ENCODE assay signal across 11 mouse cellular contexts in the genomic region with DNA sequence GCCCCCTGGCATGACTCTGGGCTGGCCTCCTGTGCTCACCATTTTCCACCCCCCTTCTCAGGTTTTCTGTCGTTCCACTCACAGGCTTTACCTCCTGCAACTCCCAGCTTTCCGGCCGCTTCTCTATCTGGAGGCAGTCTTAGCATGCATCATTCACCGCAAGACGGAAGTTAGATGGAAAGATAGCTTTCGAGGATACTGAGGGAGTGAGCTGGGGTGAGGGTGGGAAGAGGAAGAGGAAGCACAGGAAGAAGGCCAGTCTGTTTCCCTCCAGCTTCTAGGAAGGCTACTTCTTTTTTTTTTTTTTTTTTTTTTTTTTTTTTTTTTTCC. TPM values are rescaled to one million over a fixed set of nuclear protein-coding genes. Genes with fewer than 3 reads are reported as not detected.
DNase-seq lines count a peak whose midpoint lies in the region; ATAC-seq and TF ChIP-seq lines count a peak whose summit lies in the region.
"Had no signal": no experiment of that assay in that cellular context is flagged by ENCODE, and none has a peak within 500 bp of the region (broad histone marks: within the 10 kb centered on the region; RNA-seq: fewer than 3 reads in every experiment).

No protein-coding gene starts in this region.

- H3K4me1 ChIP-seq in forebrain, embryonic 10.5 days: peaks cover 31% of the 10 kb centered on the region
- H3K4me1 ChIP-seq in forebrain, embryonic 12.5 days: peaks cover 5% of the 10 kb centered on the region; the same call in 1 of the 2 replicates
- H3K4me1 ChIP-seq in limb, embryonic 15.5 days: peaks cover 29% of the 10 kb centered on the region
- H3K4me1 ChIP-seq in stomach, embryonic 16.5 days (ENCODE audit: control insufficient read depth, insufficient read depth, low read length): 0 out of 2 replicates have a peak, but pooled peaks cover 6% of the 10 kb centered on the region
- H3K4me1 ChIP-seq: liver, embryonic 15.5 days had no signal

- ATAC-seq in forebrain, embryonic 12.5 days (ENCODE audit: low FRiP score): no peak
- no peak for ATAC-seq in limb, embryonic 15.5 days (ENCODE audit: insufficient number of reproducible peaks, low FRiP score, low TSS enrichment, low read depth)
- ATAC-seq in stomach, embryonic 16.5 days (ENCODE audit: insufficient read depth, low FRiP score): no peak

- no peaks in the 10 kb centered on the region for H3K27me3 ChIP-seq in forebrain, embryonic 10.5 days (ENCODE audit: poor library complexity, severe bottlenecking)
- H3K27me3 ChIP-seq in forebrain, embryonic 12.5 days: no peaks in the 10 kb centered on the region
- no peaks in the 10 kb centered on the region for H3K27me3 ChIP-seq in limb, embryonic 15.5 days
- H3K27me3 ChIP-seq in stomach, embryonic 16.5 days (ENCODE audit: control insufficient read depth, insufficient read depth, low read length): no peaks in the 10 kb centered on the region; the same call in 1 of the 2 replicates

- 57% methylated on average over 6 of the region's 6 CpGs for WGBS in forebrain, embryonic 10.5 days
- 64% methylated on average over 6 of the region's 6 CpGs for WGBS in forebrain, embryonic 12.5 days
- 38% methylated on average over 6 of the region's 6 CpGs for WGBS in limb, embryonic 15.5 days
- 44% methylated on average over 6 of the region's 6 CpGs for WGBS in stomach, embryonic 16.5 days

- TF ChIP-seq CTCF in layer of hippocampus, adult 2 months (conservative IDR thresholded peaks at IDR 0.05): no peak

- no peak for DNase-seq in forebrain, embryonic 10.5 days (ENCODE audit: extremely low spot score, low spot score)
- no peak for DNase-seq in layer of hippocampus, adult 2 months (ENCODE audit: low spot score in 2 of 2)
- no peak for DNase-seq in layer of hippocampus, adult 9-10 months (ENCODE audit: low spot score)
- no peak for DNase-seq in ovary, postnatal 10 days (ENCODE audit: low spot score)
- DNase-seq in gastrocnemius, postnatal 10 days: no peak

- H3K4me3 ChIP-seq in forebrain, embryonic 10.5 days: no peak overlapping the region
- H3K4me3 ChIP-seq in forebrain, embryonic 12.5 days (replicated peaks): no peak overlapping the region
- peak overlapping the region; percentile 53 for H3K4me3 ChIP-seq in layer of hippocampus, adult 2 months
- H3K4me3 ChIP-seq in limb, embryonic 15.5 days: peak overlapping the region; percentile 13
- H3K4me3 ChIP-seq in stomach, embryonic 16.5 days (replicated peaks; ENCODE audit: low read length): no peak overlapping the region
- H3K4me3 ChIP-seq: liver, embryonic 15.5 days; myocyte had no signal

- H3K9me3 ChIP-seq in forebrain, embryonic 10.5 days: no peaks in the 10 kb centered on the region
- H3K9me3 ChIP-seq in forebrain, embryonic 12.5 days: no peaks in the 10 kb centered on the region
- H3K9me3 ChIP-seq in limb, embryonic 15.5 days: no peaks in the 10 kb centered on the region
- no peaks in the 10 kb centered on the region for H3K9me3 ChIP-seq in stomach, embryonic 16.5 days (replicated peaks; ENCODE audit: control insufficient read depth, low read length)
- H3K9me3 ChIP-seq: liver, embryonic 15.5 days had no signal

- no peak overlapping the region for H3K9ac ChIP-seq in forebrain, embryonic 12.5 days
- no peak overlapping the region for H3K9ac ChIP-seq in limb, embryonic 15.5 days
- H3K9ac ChIP-seq in stomach, embryonic 16.5 days (ENCODE audit: low read length): peak overlapping the region; percentile 2; the same call in 1 of the 2 replicates
- H3K9ac ChIP-seq: liver, embryonic 15.5 days had no signal

- no peaks in the 10 kb centered on the region for H3K36me3 ChIP-seq in forebrain, embryonic 10.5 days (replicated peaks)
- no peaks in the 10 kb centered on the region for H3K36me3 ChIP-seq in forebrain, embryonic 12.5 days (replicated peaks)
- no peaks in the 10 kb centered on the region for H3K36me3 ChIP-seq in limb, embryonic 15.5 days
- no peaks in the 10 kb centered on the region for H3K36me3 ChIP-seq in stomach, embryonic 16.5 days (ENCODE audit: control insufficient read depth, insufficient read depth, low read length)
- H3K36me3 ChIP-seq: liver, embryonic 15.5 days had no signal

- no peak overlapping the region for H3K4me2 ChIP-seq in forebrain, embryonic 12.5 days
- peak overlapping the region; percentile 15; the same call in 1 of the 2 replicates for H3K4me2 ChIP-seq in limb, embryonic 15.5 days
- H3K4me2 ChIP-seq in stomach, embryonic 16.5 days (ENCODE audit: low read depth, low read length): no peak overlapping the region
- H3K4me2 ChIP-seq: liver, embryonic 15.5 days had no signal

- peak overlapping the region; percentile 80 for H3K27ac ChIP-seq in forebrain, embryonic 10.5 days
- no peak overlapping the region for H3K27ac ChIP-seq in forebrain, embryonic 12.5 days
- H3K27ac ChIP-seq in layer of hippocampus, adult 2 months: peak overlapping the region; percentile 95
- peak overlapping the region; percentile 87 for H3K27ac ChIP-seq in limb, embryonic 15.5 days
- 0 out of 2 replicates have a peak overlapping the region, but pooled peaks have one; percentile 36 for H3K27ac ChIP-seq in stomach, embryonic 16.5 days (ENCODE audit: low read length)
- H3K27ac ChIP-seq: liver, embryonic 15.5 days had no signal

RNA-seq across cellular contexts. Expression of gene Cmtm5, which starts 0.7 kb away (rescaled TPM):
- polyA plus RNA-seq in forebrain, embryonic 10.5 days (2016; fragmentation: Nextera tagmentation; extraction: Ambion mirVana): 0.26 and 0.81 TPM in 2 replicates
- polyA plus RNA-seq in forebrain, embryonic 12.5 days (2016; fragmentation: Nextera tagmentation; extraction: Ambion mirVana): 1.4 and 2.0 TPM in 2 replicates
- 10 to 100 TPM; 66.9 to 78.4 TPM for total RNA-seq in layer of hippocampus, adult 2 months (2021)
- polyA plus RNA-seq in limb, embryonic 15.5 days (2015; fragmentation: Nextera tagmentation; extraction: Ambion mirVana): 12.7 and 12.9 TPM in 2 replicates
- 3.4 and 4.9 TPM in 2 replicates for polyA plus RNA-seq in stomach, embryonic 16.5 days (2015; fragmentation: Nextera tagmentation; extraction: Ambion mirVana)
- total RNA-seq in gastrocnemius, postnatal 10 days (2021): 1 to 10 TPM; 1.6 to 3.3 TPM
- polyA plus RNA-seq: C2C12, myocyte had no signal

RNA-seq across cellular contexts. Expression of gene Il25, which starts 4.3 kb away (rescaled TPM):
- polyA plus RNA-seq in forebrain, embryonic 10.5 days (2016; fragmentation: Nextera tagmentation; extraction: Ambion mirVana): not detected in 2 replicates
- polyA plus RNA-seq in forebrain, embryonic 12.5 days (2016; fragmentation: Nextera tagmentation; extraction: Ambion mirVana): not detected in 2 replicates
- not detected for total RNA-seq in layer of hippocampus, adult 2 months (2021)
- not detected in 2 replicates for polyA plus RNA-seq in limb, embryonic 15.5 days (2015; fragmentation: Nextera tagmentation; extraction: Ambion mirVana)
- not detected in 2 replicates for polyA plus RNA-seq in stomach, embryonic 16.5 days (2015; fragmentation: Nextera tagmentation; extraction: Ambion mirVana)
- total RNA-seq in gastrocnemius, postnatal 10 days (2021): not detected
- polyA plus RNA-seq: C2C12; liver, embryonic 15.5 days had no signal

RNA-seq across cellular contexts. Expression of gene Efs, which starts 10.9 kb away (rescaled TPM):
- 38.3 and 39.0 TPM in 2 replicates for polyA plus RNA-seq in forebrain, embryonic 10.5 days (2016; fragmentation: Nextera tagmentation; extraction: Ambion mirVana)
- polyA plus RNA-seq in forebrain, embryonic 12.5 days (2016; fragmentation: Nextera tagmentation; extraction: Ambion mirVana): 36.8 and 37.8 TPM in 2 replicates
- total RNA-seq in layer of hippocampus, adult 2 months (2021): 10 to 100 TPM; 10.6 to 11.2 TPM
- polyA plus RNA-seq in limb, embryonic 15.5 days (2015; fragmentation: Nextera tagmentation; extraction: Ambion mirVana): 57.2 and 58.0 TPM in 2 replicates
- polyA plus RNA-seq in stomach, embryonic 16.5 days (2015; fragmentation: Nextera tagmentation; extraction: Ambion mirVana): 26.8 and 30.3 TPM in 2 replicates
- 10 to 100 TPM; 12.6 to 16.0 TPM for total RNA-seq in gastrocnemius, postnatal 10 days (2021)

RNA-seq across cellular contexts. Expression of gene Slc22a17, which starts 23.9 kb away (rescaled TPM):
- polyA plus RNA-seq in forebrain, embryonic 10.5 days (2016; fragmentation: Nextera tagmentation; extraction: Ambion mirVana): 38.8 and 40.0 TPM in 2 replicates
- polyA plus RNA-seq in forebrain, embryonic 12.5 days (2016; fragmentation: Nextera tagmentation; extraction: Ambion mirVana): 93.3 and 97.8 TPM in 2 replicates
- total RNA-seq in layer of hippocampus, adult 2 months (2021): 100 to 1,000 TPM; 666 to 700 TPM
- 56.3 and 70.6 TPM in 2 replicates for polyA plus RNA-seq in limb, embryonic 15.5 days (2015; fragmentation: Nextera tagmentation; extraction: Ambion mirVana)
- polyA plus RNA-seq in stomach, embryonic 16.5 days (2015; fragmentation: Nextera tagmentation; extraction: Ambion mirVana): 29.2 and 32.2 TPM in 2 replicates
- total RNA-seq in gastrocnemius, postnatal 10 days (2021): 10 to 100 TPM; 11.8 to 13.9 TPM

RNA-seq across cellular contexts. Expression of gene Myh6, which starts 29.9 kb away (rescaled TPM):
- polyA plus RNA-seq in forebrain, embryonic 10.5 days (2016; fragmentation: Nextera tagmentation; extraction: Ambion mirVana): 0.38 and 0.41 TPM in 2 replicates
- polyA plus RNA-seq in forebrain, embryonic 12.5 days (2016; fragmentation: Nextera tagmentation; extraction: Ambion mirVana): 1.5 and 1.8 TPM in 2 replicates
- total RNA-seq in layer of hippocampus, adult 2 months (2021): 1 to 10 TPM; 2.5 to 3.0 TPM
- 2.6 and 7.7 TPM in 2 replicates for polyA plus RNA-seq in limb, embryonic 15.5 days (2015; fragmentation: Nextera tagmentation; extraction: Ambion mirVana)
- polyA plus RNA-seq in stomach, embryonic 16.5 days (2015; fragmentation: Nextera tagmentation; extraction: Ambion mirVana): 0.56 and 2.1 TPM in 2 replicates
- 100 to 1,000 TPM in 1 of 2 experiments, 10 to 100 TPM in 1; 90.4 to 107 TPM for total RNA-seq in gastrocnemius, postnatal 10 days (2021)

Comparison
In these comparisons a context has a peak if more than half of its experiments do, and no peak if none do; other contexts are left out.
1. H3K4me3 ChIP-seq: peak in layer of hippocampus, adult 2 months (single experiment) and limb, embryonic 15.5 days (single experiment); none in forebrain, embryonic 10.5 days (single experiment), forebrain, embryonic 12.5 days (single experiment) and stomach, embryonic 16.5 days (single experiment).